Mouse (Mus musculus): Measurements from ENCODE around the gene Prkra.

DNA sequence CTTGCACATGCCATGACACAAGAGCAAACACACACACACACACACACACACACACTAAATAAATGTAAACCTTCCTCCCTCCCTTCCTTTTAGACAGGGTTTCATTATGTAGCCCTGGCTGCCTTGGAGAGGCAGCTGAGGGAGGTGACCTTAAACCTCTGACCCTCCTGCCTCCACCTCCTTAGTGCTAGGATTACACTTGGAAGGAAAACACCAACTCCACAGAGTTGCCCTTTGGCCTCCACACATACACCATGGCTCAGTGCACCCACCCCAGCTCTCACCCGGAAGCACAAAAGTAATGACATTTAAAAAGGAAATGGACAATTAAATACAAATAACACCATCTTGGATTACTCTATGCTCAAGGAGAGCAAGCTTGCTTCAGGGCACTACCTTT, 26.1 kb downstream of the Prkra start:
- no peak for TF ChIP-seq CTCF (conservative IDR thresholded peaks at IDR 0.05; ENCODE audit: low read length)
- TF ChIP-seq POU5F1 (IDR thresholded peaks at IDR 0.05; ENCODE audit: borderline replicate concordance, low read length), result no peak
